Mouse (Mus musculus) CH12F3 (cell line): ENCODE results near the gene Lgr4.

Source experiments
- in situ Hi-C: fragments of 300-500 bp; cut with MboI; formaldehyde crosslinking; loops from 2 replicates; pipeline ENCODE4 v1.14.3; 2020; ENCODE audit warnings: low sequenced_read_pairs

Gene Lgr4

DNA sequence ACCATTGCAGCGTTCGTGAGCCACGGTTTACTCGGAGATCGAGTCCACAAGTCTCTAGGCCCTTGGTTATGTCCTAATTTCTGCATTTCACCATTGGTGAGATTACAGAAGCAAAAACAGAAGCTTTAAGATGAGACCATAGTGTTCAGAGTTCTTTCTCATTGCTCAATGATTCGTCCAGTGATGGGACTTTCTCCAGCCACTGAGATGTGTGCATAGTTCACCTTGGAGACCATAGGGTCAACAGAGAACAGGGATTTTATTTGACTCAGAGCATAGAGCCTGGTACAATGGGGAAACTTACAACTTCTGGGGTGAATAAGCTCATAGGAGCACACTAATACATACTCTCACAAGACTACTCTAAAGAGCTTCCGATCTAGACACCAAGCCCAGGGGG, 3.0 kb downstream of the Lgr4 start:
- in situ Hi-C loops, result loop anchor here (25.0 kb wide), 1 partner anchor 1142 kb away; no protein-coding TSS in a partner anchor

DNA sequence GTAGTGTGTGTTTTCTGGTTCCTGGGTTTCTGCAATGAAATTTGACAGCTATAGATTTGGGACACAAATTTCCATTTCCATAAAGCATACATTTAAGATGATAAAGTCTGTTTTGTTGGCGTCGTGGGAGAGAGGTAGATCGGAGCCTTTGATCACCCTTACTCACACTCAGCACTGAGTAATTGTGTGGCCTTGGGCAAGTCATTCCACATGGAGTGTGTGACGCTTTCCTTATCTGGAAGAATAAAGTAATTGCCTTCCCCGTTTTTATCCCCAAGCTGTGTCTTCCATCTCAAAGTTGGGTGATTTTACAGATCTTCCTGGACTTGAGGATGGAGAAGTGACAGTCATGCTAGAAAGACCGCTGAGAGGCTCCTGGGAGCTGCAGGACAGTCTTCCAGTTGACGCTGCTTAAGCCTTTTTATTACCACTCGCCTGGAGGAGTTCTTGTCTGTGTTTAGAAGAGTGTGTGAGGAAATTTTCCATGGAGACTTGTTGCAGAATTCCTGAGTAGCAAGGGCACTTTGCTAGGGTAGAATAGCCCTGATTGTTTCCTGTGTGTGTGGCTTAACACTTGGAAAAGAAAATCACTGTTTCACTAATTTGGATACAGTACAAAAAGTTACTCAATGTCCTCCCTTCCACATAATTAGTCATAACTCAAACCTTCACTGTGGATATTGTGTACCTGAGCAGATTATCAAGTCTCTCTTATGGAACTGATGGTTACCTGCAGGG, 4.0 kb downstream of the Lgr4 start:
- in situ Hi-C loops, result loop anchor here (25.0 kb wide), 1 partner anchor 1141 kb away; no protein-coding TSS in a partner anchor

DNA sequence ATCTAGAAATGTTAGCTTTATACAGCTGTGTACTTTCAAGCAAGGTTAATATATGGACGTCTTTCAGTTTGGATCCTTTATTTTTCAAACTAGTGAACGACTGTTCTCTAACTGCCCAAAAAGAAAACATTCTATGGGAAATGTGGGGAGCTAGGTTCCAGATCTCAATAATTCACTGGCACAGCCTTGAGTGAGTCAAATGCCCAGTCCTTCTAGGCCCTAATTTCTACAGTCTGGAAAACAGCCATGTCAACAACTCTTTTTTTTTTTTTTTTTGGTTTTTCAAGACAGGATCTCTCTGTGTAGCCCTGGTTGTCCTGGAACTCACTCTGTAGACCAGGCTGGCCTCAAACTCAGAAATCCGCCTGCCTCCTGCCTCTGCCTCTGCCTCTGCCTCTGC, 4.9 kb downstream of the Lgr4 start:
- in situ Hi-C loops, result loop anchor here (25.0 kb wide), 1 partner anchor 1140 kb away; no protein-coding TSS in a partner anchor

DNA sequence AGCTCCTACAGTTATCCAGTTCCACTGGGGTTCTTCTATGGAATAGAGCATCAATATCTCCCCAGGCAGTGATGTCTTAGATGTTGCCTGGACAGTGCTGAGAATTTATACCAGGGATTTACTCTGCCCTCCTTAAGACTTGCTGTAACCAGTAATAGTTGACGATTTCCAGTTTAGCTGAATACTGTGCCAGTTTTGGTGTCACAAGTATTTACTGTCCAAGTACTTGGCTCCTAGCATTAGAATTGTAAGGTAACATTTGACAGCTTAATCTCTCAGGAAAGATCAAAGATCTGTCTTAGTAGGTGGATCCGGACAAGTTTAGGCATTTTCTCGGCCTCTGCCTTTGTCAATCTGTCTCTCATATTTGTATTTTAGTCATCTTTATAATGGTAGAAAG, 5.6 kb downstream of the Lgr4 start:
- in situ Hi-C loops, result loop anchor here (25.0 kb wide), 1 partner anchor 1139 kb away; no protein-coding TSS in a partner anchor

DNA sequence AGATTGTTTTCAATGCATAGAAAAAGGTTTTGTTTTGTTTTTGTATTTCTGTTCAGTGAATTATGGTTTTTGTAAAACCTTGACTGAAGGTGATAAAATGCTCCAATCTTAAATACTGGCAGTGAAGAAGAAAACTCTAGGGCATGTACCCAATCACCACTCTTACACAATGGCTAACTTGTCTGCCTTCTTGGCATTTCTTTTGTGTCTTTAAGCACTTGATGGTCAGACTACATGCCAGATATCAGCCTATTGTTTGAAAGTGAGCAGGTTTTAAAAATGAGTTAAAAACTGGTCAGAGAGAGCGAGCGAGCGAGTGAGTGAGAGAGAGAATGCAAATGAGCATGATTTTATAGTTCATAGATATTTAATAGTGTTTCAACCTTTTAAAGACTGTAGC, 6.5 kb downstream of the Lgr4 start:
- in situ Hi-C loops, result loop anchor here (25.0 kb wide), 1 partner anchor 1138 kb away; no protein-coding TSS in a partner anchor

DNA sequence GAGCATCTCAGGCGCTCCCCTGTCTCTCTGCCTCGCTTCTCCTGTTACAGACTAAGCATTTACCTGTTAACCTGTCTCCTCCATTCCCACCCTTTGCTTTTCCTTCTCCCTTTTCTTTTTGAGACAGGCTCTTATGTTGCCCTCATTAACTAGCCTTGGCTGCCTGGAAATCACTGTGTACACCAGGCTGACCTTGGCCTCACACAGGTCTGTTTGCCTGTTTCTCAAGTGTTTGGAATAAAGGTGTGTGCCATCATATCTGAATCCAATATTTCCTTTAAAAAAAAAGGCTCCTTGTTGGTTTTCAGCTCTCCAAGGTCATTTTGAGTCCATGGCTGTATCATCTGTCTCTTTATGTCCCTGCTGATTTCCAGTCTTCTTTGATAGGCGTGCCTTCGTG, 9.5 kb downstream of the Lgr4 start:
- in situ Hi-C loops, result no loop called here

DNA sequence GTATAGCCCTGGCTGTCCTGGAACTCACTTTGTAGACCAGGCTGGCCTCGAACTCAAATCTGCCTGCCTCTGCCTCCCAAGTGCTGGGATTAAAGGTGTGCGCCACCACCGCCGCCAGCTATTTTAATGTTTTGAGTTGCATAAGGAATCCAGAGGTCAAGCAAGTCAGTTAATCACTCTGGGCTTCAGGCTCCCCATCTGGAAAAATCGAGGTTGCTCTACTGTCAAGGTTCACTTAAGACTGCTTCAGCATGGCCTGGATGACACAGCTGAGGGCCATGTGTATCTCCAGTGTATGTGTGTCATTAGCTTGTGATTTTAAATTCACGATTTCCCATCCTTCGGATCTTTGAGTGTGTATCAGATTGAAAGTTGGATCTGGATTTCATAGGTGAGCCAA, 10.0 kb downstream of the Lgr4 start:
- in situ Hi-C loops, result no loop called here

DNA sequence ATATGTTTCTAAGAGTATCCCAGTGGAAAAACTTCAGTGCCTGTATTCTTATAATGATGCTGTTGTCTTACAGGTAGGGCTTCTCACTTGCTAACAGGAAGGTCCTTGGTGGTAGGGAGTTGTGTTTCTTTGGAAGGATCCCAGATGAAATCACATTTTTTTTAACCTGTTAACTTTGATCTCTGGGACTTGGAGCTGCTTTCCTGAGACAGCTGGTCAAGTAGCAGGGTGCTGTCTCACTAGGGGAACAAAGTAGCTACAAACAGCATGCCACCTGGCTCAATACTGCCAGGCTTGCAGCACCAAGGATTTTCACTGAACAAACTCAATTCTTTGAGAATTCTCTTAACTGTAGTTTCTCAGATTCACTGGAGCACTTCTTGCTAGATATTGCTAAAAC, 10.4 kb downstream of the Lgr4 start:
- in situ Hi-C loops, result no loop called here

DNA sequence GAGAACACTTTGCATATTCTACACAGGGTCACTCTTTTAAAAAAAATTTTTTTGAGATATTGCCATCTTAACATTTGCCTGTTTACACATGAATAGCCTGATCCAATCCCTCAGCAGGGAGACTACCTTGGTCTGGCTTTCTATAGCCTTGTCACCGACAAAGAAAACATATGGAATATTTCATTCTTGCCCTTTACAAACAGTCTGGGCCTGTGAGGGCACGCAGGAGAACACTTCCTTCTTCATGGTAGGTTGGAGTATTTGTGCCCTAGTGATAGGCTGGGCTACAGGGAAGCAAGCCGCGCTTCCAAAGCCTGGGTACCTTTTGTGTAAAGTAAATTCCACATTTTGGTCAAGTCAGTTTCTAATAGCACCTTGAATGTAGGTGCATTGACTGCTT, 11.3 kb downstream of the Lgr4 start:
- in situ Hi-C loops, result no loop called here

DNA sequence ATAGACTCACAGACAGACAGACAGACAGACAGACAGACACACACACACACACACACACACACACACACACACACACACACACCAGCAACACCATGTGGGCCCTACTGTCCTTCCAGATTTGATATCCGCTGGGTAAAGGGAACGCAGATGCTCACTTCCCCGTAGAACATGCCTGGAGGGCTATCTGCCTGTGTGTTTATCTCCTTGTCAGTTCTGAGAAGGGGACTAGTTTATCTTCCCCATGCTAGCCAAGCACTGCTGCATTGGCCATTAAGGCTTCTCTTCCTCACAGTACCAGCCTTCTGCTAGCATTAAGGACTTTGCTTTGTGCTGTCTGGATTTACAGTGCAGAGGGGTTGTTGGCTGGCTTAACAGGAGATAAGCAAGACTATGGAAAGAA, 11.8 kb downstream of the Lgr4 start:
- in situ Hi-C loops, result no loop called here

DNA sequence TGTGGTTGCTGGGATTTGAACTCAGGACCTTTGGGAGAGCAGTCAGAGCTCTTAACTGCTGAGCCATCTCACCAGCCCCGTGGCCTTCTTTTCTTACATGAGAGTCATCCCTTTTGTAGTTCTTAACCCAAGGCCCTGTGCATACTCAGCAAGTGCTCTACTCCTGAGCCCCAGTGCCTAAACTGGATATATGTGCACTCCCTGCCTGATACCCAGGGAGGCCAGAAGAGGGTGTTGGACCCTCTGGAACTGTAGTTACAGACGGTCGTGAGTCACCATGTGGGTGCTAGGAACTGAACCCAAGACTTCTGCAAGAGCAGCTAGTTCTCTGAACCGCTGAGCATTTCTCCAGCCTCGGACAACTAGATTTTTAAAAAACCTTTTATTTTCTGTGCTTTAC, 12.9 kb downstream of the Lgr4 start:
- in situ Hi-C loops, result no loop called here

DNA sequence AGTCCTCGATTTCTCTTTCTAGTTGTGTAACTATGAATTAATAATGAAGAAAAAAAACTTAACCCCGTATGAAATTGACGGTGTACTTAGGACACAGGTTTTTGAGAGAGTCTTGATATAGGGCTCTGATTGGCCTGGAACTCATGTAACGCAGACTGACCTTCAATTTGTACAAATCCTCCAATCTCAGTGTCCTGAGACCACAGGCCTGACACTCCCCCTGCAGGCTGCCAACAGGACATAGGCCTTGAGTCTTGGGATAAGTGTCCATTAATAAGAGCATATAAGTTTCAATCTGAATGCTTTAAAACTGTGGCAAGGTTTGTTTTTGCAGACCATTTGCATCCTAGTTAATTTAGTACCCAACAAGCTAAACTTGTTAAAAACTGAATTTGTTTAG, 13.3 kb downstream of the Lgr4 start:
- in situ Hi-C loops, result no loop called here

DNA sequence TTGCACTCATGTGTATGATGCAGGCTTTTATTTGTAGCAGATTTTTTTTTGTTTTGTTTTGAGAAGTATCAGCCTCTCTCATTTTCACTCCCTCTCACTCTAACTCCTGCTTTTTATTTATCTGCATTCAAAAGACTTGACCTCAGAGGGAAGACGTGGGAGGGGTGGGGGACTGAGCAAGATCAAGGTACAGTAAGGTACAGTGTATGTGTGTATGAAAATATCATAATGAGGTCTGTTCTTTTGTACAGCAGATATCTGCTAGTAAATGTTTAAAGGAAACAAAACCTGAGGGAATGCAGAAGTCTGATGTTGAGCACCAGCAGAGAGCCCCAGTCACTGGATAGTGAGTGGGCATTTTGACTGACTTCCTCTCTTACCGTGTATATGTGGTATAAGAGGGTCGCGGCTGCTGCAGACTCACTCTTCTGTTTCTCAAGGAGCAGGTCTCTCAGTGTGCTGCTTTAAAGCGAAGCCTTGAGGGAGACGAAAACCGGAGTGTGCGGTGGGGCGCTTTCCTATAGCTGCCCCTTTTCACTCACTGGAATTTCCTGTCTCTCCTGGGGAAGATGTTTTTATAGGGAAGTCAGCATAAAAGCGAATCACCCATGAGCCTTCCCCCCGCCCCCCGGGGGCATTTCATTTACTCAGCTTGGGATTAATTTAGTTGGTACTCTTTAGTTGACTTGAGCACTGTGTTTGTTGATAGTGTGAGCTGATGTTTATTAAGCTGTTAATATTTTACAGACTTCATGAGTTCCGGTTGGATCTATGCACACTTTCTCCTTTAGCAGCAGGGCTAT, 14.7 kb downstream of the Lgr4 start:
- in situ Hi-C loops, result no loop called here

DNA sequence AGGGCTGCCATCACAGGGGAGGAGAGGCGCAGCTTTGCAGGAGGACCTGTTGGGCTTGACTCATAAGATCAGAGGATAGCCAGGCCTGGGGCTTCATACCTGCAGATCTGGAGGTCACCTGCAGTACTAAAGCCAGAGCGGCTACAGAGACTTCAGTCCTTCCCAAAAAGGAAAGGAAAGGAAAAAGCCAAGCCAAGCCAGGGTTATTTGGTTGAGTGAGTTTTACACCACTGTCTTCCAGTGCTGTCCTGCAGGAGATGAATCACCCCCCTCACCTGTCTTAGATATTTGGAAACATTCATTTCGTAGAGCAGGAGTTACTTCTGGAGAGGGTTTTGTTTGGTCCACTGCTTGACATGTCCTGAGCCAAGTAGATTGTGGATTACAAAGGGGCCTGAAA, 15.7 kb downstream of the Lgr4 start:
- in situ Hi-C loops, result no loop called here

DNA sequence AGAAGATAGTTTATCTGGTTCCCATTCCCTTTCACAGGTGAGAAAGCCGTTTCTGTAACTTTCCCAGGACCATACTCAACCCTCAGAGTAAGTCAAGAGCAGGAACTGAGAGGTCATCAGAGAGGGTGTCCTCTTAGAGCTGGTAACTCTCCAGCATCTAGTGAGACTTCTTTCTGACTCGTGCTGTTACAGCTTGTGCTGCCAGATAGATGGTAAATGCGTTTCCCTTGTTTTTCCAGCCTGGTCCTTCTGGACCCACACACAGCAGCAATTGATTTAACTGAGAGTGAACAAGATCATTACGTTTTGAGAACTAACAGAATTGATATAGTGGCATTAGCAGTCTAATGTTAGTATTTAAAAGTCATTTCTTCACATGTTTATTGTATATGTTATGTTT, 16.6 kb downstream of the Lgr4 start:
- in situ Hi-C loops, result no loop called here

DNA sequence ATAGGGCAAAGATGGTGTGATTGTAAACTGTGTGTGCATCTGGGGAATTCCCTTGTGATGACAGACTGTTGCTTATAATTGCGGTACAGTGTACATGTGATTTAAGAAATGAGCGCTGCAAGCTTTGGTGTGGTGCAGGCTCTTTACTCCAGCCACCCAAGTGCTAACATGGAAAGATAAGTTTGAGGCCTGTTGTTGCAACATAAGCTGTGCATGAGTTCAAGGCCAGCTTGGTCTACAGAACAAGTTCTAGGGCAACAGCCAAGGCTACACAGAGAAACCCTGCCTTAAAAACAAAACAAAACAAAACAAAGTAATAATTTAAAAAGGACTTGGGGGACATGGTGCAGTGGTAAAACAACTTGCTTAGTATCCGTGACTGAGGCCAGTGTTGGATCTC, 17.7 kb downstream of the Lgr4 start:
- in situ Hi-C loops, result no loop called here

DNA sequence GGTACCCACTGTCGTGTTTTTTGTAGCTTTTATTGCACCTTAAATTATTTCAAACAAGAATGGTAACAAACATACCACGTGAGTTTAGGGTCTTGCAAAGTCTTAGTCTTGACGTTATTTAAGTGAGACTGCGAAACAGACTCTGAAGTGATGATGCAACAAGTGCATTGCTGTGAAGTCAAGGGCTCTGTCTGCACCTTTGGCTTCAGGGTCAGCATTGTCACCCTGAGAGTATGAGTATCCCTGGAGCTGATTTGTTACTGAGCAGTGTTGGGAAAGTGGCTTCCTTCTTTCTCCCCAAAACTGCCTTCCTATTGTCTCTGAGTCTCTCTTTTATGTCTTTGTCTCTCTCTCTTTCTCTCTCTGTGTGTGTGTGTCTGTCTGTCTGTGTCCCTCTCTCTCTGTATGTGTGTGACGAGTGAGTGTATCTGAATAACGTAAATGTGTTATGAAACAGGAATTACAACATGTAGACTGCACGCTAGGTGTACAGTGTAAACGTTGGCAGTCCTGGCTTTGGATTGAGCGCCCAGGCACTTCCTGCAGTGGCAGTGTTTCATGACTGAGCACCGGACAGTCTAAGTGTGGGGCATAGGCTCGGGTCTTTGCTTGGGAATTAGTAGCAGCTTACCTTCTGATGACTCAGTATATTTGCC, 18.4 kb downstream of the Lgr4 start:
- in situ Hi-C loops, result no loop called here

DNA sequence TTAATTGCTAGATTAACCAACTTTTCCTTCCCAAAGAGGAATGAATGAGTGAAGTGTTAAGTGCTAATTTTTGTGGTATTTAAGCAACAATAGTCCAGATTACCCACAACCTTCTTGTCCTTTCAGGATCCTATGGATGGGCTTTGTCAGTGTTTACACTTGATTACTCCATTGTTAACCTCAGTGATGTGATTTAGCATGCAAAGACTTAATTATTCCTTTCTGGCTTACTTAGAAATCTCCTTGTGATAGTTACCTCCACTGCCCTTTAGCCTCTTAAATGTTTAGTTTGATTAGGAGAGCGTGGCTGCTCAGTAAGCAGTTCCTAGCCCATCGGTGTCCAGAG, 18.9 kb downstream of the Lgr4 start:
- in situ Hi-C loops, result no loop called here

DNA sequence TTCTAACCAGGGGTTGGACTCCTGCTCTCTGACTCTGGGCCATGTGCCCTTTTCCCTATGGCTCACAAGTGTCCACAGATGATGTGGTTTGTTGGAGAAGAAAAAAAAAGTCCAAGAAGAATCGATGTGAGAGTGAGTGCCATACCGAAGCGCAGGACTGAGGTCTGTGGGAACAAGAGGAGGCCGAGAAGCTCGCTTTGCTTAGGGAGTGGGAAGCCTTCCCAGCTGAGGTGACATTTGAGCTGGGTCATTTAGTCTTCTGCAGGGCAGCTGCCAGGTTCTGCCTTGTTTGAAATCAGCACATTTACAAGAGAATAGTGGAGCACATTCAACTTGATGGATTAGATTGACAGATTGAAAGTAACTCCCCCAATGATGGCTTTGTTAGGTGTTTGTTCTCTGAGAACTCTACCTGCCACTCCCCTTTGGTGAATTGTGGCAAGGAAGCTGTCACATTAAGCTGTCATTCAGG, 24.6 kb downstream of the Lgr4 start:
- in situ Hi-C loops, result no loop called here

DNA sequence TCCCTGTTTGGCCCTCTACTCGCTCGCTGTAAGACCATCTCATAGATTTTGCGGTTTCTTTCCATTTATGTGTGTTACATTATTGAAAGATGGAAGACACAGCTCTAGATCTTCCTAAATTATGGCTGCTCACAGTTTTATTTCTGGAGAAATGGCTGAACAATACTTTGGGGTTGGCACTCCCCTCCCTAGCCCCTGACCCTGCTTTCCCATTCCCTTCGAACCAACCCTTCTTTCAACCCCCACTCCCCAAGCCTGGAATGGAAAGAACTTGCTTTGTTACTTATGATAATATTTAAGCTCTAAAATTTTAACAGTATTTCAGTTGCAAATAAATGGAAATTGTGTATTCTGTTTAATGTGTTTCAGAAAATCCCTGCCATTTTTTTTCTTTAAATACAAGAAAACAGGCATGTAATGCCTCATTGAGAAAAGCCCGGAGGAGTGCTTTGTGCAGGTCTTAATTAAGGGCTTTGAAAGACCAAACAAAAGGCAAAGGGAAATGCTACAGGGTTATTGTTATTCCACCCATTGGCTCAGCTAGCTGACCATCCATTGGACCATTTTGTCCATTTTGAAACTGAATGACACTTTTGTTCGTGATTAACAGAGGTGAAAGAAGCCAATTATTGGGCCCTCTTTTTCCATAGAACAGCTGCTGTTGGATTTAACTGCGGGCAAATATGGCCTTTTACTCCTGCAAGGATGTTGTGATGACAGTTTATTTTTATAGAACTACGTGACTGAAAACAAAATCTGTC, 25.5 kb downstream of the Lgr4 start:
- in situ Hi-C loops, result no loop called here

DNA sequence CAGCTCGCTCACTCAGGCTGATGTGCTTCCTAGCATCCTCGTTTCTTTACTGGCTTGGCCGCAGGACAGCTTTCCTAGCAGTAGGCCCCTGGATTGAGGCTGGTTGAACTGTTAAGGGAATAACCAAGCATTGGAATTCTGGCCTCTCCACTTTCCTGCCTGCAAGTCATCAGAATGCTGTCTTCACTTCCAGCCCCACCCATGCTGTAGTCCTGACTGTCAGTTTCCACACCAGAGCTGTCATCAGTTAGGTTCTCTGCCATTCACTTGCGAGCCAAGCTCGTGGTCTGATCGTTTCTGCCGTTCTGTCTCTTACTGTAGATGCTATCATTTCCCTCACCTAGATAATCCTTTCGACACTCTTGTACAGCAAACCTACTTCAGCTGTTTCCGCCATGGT, 27.5 kb downstream of the Lgr4 start:
- in situ Hi-C loops, result no loop called here
